35 mouse cellular contexts compared by ENCODE assay signal in genomic region chr17:88647149-88647548, GRCm38 (mm10). TPM values are rescaled to one million over a fixed set of nuclear protein-coding genes. Genes with fewer than 3 reads are reported as not detected.
"Had no signal": no experiment of that assay in that cellular context is flagged by ENCODE, and none has a peak within 500 bp of the region (broad histone marks: within the 10 kb centered on the region; RNA-seq: fewer than 3 reads in every experiment).

No protein-coding gene starts in this region.

- H3K27me3 ChIP-seq: embryonic facial prominence, embryonic 12.5 days; embryonic facial prominence, embryonic 13.5 days; embryonic facial prominence, embryonic 15.5 days; forebrain, embryonic 12.5 days; forebrain, embryonic 13.5 days; forebrain, embryonic 15.5 days had no signal

- DNase-seq: cerebellum, adult 18-20 months; cerebellum, adult 2 months; cerebellum, adult 8-10 months; cerebellum, adult 9-10 months; cerebellum, adult 9-11 months; cerebellum, postnatal 10 days; cerebellum, postnatal 14 days; cerebellum, postnatal 25 days; cerebellum, postnatal 36 days; embryo, embryonic 11 days; forebrain, postnatal 0 days; gastrocnemius, adult 2 months; gastrocnemius, postnatal 10 days; gastrocnemius, postnatal 14 days; gastrocnemius, postnatal 25 days; gastrocnemius, postnatal 36 days; heart, adult 18-20 months had no signal

- H3K4me1 ChIP-seq: embryonic facial prominence, embryonic 10.5 days; embryonic facial prominence, embryonic 12.5 days; embryonic facial prominence, embryonic 13.5 days; embryonic facial prominence, embryonic 15.5 days; forebrain, embryonic 10.5 days; forebrain, embryonic 12.5 days; forebrain, embryonic 13.5 days had no signal

- H3K36me3 ChIP-seq: forebrain, embryonic 12.5 days; forebrain, embryonic 15.5 days had no signal

- H3K4me2 ChIP-seq: embryonic facial prominence, embryonic 12.5 days; embryonic facial prominence, embryonic 13.5 days; embryonic facial prominence, embryonic 15.5 days; forebrain, embryonic 12.5 days; forebrain, embryonic 13.5 days; forebrain, embryonic 15.5 days had no signal

- H3K4me3 ChIP-seq: embryonic facial prominence, embryonic 10.5 days; embryonic facial prominence, embryonic 12.5 days; embryonic facial prominence, embryonic 13.5 days; embryonic facial prominence, embryonic 15.5 days; erythroblast, embryonic 14.5 days; forebrain, embryonic 10.5 days; forebrain, embryonic 12.5 days; forebrain, embryonic 13.5 days; forebrain, embryonic 15.5 days; gastrocnemius, adult 2 months had no signal

- H3K27ac ChIP-seq: embryonic facial prominence, embryonic 10.5 days; embryonic facial prominence, embryonic 12.5 days; embryonic facial prominence, embryonic 13.5 days; embryonic facial prominence, embryonic 15.5 days; forebrain, embryonic 10.5 days; forebrain, embryonic 12.5 days; forebrain, embryonic 13.5 days; forebrain, embryonic 15.5 days; gastrocnemius, adult 2 months had no signal

- H3K9me3 ChIP-seq: embryonic facial prominence, embryonic 10.5 days; embryonic facial prominence, embryonic 12.5 days; embryonic facial prominence, embryonic 13.5 days; embryonic facial prominence, embryonic 15.5 days; forebrain, embryonic 10.5 days; forebrain, embryonic 12.5 days; forebrain, embryonic 13.5 days; forebrain, embryonic 15.5 days had no signal

- H3K9ac ChIP-seq: embryonic facial prominence, embryonic 12.5 days; embryonic facial prominence, embryonic 13.5 days; embryonic facial prominence, embryonic 15.5 days; forebrain, embryonic 12.5 days; forebrain, embryonic 13.5 days; forebrain, embryonic 15.5 days; forebrain, postnatal 0 days had no signal

- ATAC-seq: forebrain, embryonic 13.5 days; forebrain, embryonic 14.5 days; forebrain, embryonic 15.5 days; forebrain, embryonic 16.5 days; forebrain, postnatal 0 days had no signal

RNA-seq across cellular contexts. Expression of gene Gtf2a1l, which starts 21.3 kb away (rescaled TPM):
- total RNA-seq: common myeloid progenitor, adult 5-6 weeks; gastrocnemius, adult 18-20 months; gastrocnemius, adult 2 months; gastrocnemius, adult 8-10 months; gastrocnemius, postnatal 10 days; gastrocnemius, postnatal 14 days; gastrocnemius, postnatal 25 days; gastrocnemius, postnatal 36 days; gastrocnemius, postnatal 4 days; granulocyte monocyte progenitor cell, adult 5-6 weeks; heart, adult 18-20 months had no signal
- polyA plus RNA-seq: embryonic facial prominence, embryonic 11.5 days; erythroblast, embryonic 14.5 days; forebrain, embryonic 10.5 days; forebrain, embryonic 11.5 days; forebrain, embryonic 12.5 days; forebrain, embryonic 14.5 days; forebrain, embryonic 15.5 days had no signal

RNA-seq across cellular contexts. Expression of gene Ston1, which starts 49.7 kb away (rescaled TPM):
- total RNA-seq: common myeloid progenitor, adult 5-6 weeks; granulocyte monocyte progenitor cell, adult 5-6 weeks had no signal
- polyA plus RNA-seq: erythroblast, embryonic 14.5 days had no signal
